Mouse (Mus musculus) adrenal gland, postnatal 4 days (tissue): Measurements from ENCODE around the gene 1110004F10Rik. TPM values are rescaled to one million over a fixed set of nuclear protein-coding genes. Genes with fewer than 3 reads are reported as not detected.

ENCODE experiments used
- DNase-seq, 2 experiments: peaks; one replicate each; pipeline ENCODE4 v3.0.0; 2021 to 2022; ENCODE audit warnings: low spot score in 2 of 2, mixed read lengths in 2 of 2
- total RNA-seq, 2 experiments: library from RNA; stranded (reverse); gene quantifications; 2 replicates each; pipeline ENCODE4 v1.2.3; 2021

1110004F10Rik gene
- total RNA-seq, 2 experiments from 2014 or later, result 132 to 137 TPM

DNA sequence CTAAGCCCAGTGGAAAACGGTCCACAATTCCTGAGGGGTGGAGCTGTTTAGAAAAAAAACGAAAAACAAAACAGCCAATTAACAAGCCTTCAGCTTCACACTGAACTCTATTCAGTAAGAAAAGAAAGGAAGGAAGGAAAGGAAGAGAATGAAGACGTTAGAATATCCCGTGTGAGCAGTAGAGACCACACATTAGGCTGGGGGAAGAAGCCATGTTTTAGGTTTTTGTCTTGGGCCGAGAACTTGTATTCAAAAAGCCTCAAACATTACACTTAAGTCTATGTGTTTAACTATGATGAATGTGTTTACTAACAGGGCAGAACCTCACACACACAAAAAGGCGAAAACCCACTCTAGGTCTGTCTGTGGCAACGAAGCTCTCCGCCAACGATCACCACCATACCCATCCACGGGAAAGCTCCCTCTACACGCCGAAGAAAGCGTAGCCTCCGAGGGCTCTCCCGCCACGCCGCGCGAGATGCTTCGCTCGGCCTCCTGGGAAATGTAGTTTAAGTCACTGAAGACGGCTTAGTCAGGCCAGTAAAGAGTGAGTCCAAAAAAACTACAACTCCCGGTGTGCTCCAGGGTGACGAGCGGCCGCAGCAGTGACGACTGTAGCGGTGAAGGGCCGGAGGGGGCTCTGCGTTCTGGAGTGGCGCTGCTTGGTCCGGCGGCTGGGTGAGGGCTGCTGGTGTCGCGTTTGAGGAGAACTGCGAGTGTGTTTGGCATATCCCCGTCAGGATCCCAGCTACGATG lies 53.7 kb downstream of the 1110004F10Rik start:
- DNase-seq, result peak; percentile 83 to 86

DNA sequence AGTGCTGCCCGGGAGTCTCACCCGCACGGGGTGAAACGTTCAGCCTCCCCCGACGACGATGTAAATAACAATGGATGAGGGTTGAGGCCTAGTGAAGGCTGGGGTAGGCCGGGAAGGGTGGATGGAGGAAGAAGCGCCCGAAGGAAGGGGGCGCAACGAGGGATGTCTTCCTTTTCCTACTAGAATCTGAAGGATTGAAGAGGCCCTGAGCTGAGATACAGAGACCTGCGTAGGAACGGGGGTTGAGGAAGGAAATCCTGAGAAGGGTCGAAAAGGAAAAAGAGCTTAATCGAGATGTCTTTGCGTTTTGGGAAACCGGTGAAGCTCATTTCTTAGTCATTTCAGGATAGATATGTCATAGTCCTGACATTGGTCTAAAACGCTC lies 54.3 kb downstream of the 1110004F10Rik start:
- no peak for DNase-seq

GRCm38 (mm10) chr7:116099952-116100528 lies 60.8 kb downstream of the 1110004F10Rik start:
- no peak for DNase-seq

- no peak for DNase-seq
Measured at GRCm38 (mm10) chr7:116103091-116103490, 63.9 kb downstream of the 1110004F10Rik start.

DNA sequence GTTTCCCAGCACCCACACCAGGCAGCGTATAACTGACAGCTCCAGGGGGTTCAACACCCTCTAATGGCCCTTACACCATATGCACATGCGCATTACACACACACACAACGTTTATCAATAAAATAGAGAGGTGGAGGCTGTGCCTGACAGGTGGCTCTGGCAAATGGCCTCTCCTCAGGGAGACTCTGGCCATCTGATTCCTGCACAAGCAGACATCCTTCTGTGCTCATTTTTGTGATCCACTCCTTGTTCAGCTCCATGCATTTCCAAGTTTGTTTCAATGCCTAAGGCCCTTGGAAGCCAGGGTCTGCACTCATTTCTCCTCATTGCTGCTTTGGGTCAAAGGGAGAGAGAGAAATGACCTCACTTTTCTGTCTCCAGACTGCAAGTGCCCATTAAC lies 71.5 kb downstream of the 1110004F10Rik start:
- DNase-seq, result no peak

GRCm38 (mm10) chr7:116111546-116111945 lies 72.3 kb downstream of the 1110004F10Rik start:
- DNase-seq, result no peak

DNA sequence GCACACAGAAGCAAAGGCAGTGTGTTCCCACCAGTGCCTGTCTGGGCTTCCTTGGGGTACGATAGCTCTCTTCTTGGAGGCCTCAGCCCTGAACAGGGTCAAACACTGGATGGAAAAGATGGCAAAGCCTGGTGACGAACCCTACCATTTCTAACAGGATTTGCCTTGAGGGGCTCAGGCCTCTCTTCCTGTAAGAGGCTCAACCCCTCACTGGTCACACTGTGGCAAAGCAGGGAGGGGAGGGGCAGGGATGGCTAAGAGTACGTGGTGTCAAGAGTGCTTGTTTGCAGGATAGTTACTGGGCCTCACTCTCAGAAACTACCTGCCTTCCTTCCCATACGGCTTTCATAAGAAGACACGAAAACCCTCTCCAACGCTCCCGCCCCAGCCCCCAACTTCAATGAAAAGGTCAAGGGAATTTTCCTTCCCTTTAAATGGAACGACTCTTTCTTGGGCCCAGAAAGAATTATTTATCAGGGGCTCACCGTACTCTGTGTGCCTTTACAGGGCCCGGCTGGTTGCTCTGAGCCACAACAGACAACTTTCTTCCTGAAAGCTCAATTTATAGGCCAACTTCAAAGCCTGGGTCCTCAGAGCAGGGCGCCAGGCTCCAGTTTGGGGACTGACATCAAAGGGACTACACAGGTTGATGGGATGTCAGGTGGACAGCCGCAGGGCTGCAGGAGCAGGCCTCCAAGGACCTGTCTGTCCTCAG lies 76.2 kb downstream of the 1110004F10Rik start:
- no peak for DNase-seq

- no peak for DNase-seq
Measured at GRCm38 (mm10) chr7:116115991-116116390, 76.8 kb downstream of the 1110004F10Rik start.

DNA sequence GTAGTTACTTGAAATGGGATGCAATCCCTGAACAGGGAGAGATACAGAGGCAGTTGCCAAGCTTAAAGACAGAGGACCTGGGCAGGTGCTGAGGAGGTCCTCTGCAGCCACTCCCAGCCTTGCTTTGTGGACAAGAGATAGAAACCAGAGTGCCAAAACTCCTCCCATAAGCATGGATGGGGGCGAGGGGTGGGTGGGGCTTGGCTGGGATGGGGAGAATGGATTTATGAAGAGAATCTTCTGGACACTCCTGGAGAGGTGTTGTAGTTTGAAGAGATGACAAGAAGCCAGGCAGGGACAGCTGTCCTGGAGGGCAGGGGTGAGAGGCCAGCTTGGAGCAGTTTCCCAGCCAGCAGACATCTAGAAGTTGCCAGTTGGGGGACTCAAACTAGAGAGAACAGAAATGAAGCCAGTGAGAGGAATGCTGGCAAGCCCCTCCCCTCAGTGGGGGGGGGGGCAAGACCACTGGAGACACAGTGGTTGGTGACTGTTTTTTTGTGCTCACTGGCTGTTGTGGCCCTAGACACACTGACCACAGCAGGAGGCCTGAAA lies 80.2 kb downstream of the 1110004F10Rik start:
- no peak for DNase-seq

DNA sequence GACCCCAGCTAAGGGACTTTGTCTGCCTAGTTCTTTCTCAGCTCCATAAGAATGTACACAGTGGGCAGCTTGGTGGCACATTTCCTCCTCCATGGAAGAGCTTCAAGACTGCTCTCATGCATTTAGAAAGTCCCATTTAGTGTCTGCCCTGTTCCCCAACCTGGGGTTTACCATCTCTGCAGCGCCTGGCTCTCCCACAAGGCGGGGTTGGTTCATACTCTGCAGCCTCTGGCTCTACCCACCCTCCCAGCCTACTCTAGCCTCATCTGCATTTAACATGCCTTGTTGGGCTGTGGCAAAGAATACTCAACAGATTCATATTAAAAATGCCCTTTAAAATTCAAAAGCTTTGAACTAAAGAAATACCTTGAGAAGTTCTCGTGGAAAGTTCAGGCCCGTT lies 81.5 kb downstream of the 1110004F10Rik start:
- DNase-seq, result no peak

GRCm38 (mm10) chr7:116121202-116121601 lies 82.0 kb downstream of the 1110004F10Rik start:
- DNase-seq, result no peak

DNA sequence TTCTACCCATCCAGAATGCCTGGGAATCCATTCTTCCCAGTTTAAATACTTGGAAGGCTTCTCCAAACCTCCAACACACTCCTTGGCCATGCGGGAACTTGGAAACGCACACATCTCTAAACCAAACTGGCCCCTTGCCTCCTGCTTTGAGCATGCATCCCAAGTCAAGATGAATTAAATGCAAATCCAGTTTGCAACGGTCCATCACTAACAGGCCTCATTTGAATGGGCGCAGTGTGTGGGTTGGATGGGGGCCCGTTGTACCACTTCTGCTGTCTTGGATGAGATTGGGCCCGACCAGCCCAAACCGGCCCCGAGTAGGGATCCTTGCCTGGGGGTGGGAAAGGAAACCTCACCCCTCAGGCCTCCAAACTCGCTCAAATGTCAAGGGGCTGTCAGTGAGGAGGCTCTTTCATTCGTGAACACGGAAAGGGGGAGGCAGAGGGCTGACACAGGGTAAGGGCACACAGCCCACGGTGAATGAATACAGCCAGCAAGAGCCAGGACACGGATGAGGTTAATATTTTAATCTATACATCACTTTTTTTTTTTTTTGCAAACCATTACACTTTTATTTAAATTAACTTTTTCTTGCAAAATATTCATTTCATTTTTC lies 83.9 kb downstream of the 1110004F10Rik start:
- no peak for DNase-seq

- no peak for DNase-seq
Measured at GRCm38 (mm10) chr7:116123597-116123985, 84.4 kb downstream of the 1110004F10Rik start.

- no peak for DNase-seq
Measured at GRCm38 (mm10) chr7:116124057-116124456, 84.9 kb downstream of the 1110004F10Rik start.

DNA sequence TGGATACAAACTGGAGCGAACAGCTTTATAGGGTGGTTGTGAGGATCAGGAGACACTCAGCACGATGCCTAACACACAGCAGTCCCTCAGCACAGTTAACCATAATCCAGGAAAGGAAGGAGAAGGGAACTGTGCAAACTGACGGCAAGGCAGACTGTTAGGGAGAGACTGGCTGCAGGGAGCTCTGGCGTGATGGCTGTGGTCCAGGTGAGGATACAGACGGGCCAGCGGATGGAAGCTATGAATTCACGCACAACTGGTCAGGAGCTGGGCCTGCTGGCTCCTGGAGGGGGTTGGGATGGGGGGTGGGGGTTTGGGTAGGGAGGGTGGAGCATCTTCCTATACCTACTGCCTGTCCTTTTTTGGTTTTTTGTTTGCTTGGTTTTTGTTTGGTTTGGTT lies 86.5 kb downstream of the 1110004F10Rik start:
- DNase-seq, result no peak

- DNase-seq, result no peak
Measured at GRCm38 (mm10) chr7:116127052-116127451, 87.9 kb downstream of the 1110004F10Rik start.

DNA sequence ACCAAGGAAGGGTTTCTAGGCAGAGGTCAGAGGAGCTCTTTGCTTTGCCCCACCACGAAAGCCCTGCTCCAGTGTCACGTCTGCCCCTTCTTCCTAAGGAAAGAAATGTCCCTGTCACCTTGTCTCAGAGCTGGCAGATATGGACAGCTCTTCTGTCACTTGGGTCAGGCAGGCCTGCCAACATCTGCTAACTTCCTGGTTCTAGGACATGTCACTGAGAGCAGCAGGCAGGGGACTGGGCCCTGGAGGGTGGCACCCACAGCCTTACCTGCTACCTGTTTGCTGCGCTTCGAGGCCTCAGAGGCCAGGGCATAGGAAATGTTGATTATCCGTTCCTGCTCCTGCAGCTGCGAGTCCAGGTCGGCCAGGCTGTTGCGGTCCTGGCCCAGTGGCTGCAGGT lies 89.1 kb downstream of the 1110004F10Rik start:
- no peak for DNase-seq

DNA sequence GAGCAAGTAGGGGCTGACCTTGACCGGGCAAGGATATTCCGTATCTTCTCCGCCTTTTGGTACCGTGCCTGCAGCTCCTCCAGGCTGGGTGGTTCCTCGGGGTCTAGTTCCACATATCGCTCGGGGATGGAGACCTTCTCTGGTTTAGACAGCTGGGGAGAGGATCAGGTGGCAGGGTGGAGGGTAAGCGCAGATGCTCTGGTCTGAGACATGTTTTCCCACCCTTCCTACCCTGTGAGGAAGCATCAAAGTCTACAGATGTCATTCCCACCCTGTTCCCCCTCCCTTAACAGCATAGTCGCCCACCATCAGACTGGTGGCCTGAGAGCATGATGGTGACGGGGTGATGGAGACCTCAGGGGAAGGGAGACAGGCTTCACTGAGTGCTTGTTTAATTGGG lies 90.2 kb downstream of the 1110004F10Rik start:
- DNase-seq, result no peak

- DNase-seq, result no peak
Measured at GRCm38 (mm10) chr7:116131390-116131789, 92.2 kb downstream of the 1110004F10Rik start.

DNA sequence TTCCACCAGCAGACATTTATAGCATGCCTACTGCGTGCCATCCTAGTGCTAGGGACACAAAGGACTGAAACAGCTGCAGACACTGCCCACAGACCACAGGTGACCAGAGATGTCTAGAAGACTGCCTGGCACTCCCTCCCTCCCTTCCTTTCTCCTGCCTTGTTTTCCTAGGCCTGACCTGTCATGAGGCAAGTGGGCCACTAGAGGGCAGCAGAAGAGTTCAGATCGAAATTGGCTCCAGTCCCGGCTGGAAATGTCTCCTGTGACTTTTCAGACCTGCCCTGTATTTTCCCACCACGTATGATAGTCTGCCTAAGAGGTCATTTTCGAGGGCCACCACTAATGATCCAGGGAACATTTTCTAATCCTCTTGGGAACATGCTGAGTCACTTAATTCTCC lies 92.9 kb downstream of the 1110004F10Rik start:
- peak; percentile 41 to 55 for DNase-seq
